Mouse (Mus musculus) forebrain, postnatal 0 days (tissue): ENCODE measurements around the gene Pdlim5. TPM values are rescaled to one million over a fixed set of nuclear protein-coding genes. Genes with fewer than 3 reads are reported as not detected.
A peak's percentile ranks its signal among the peaks of the same experiment; 100 is the strongest.
"Not testable (repeated sequence)": the region's sequence is repeated elsewhere in the genome, so short reads cannot be mapped to it uniquely, and the experiment has no call there.

Experiments
- ATAC-seq: fragments of 200-750 bp; cut with Nextera tagmentation; 2 replicates; pipeline ENCODE4 v1.8.0; 2017; ENCODE audit warnings: mild to moderate bottlenecking, moderate library complexity
- DNase-seq: peaks from one replicate; pipeline ENCODE4 v3.0.0-alpha.2; 2015
- H3K27ac ChIP-seq: fragments of 300-500 bp; sonication (generic); 2 replicates; pipeline ENCODE4 v1.5.1; 2014; ENCODE audit warnings: low read depth, mild to moderate bottlenecking, antibody characterized with exemption, low read length, moderate library complexity, mixed read lengths
- H3K27me3 ChIP-seq: fragments of 300-500 bp; sonication (generic); 2 replicates; pipeline ENCODE4 v1.6.1; 2014; ENCODE audit warnings: mild to moderate bottlenecking, low read length, mixed read lengths; ENCODE audit not compliant: insufficient read depth
- H3K36me3 ChIP-seq: fragments of 300-500 bp; sonication (generic); 2 replicates; pipeline ENCODE4 v1.6.1; 2014; ENCODE audit warnings: mild to moderate bottlenecking, moderate library complexity; ENCODE audit not compliant: insufficient read depth
- H3K4me1 ChIP-seq: fragments of 300-500 bp; sonication (generic); 2 replicates; pipeline ENCODE4 v1.6.1; 2014; ENCODE audit warnings: antibody characterized with exemption; ENCODE audit not compliant: insufficient read depth
- H3K4me2 ChIP-seq: fragments of 300-500 bp; sonication (generic); 2 replicates; pipeline ENCODE4 v1.6.1; 2014; ENCODE audit warnings: low read depth, mild to moderate bottlenecking, moderate library complexity
- H3K4me3 ChIP-seq: fragments of 300-500 bp; sonication (generic); 2 replicates; pipeline ENCODE4 v1.5.1; 2014; ENCODE audit warnings: low read depth, low read length, mixed read lengths
- H3K9ac ChIP-seq: fragments of 300-500 bp; sonication (generic); 2 replicates; pipeline ENCODE4 v1.6.1; 2014; ENCODE audit warnings: mild to moderate bottlenecking
- H3K9me3 ChIP-seq: fragments of 300-500 bp; sonication (generic); 2 replicates; pipeline ENCODE4 v1.6.1; 2016; ENCODE audit warnings: low read length
- CTCF ChIP-seq: sonication (generic); IDR thresholded peaks from 2 replicates; pipeline ENCODE4 v1.5.1; 2016; ENCODE audit warnings: antibody characterized with exemption, control low read depth, low read depth
- WGBS: fragments of 180-500 bp; shearing (Covaris S2); extraction: QIAGEN DNeasy Blood & Tissue Kit; methylation state at CpG from one replicate; pipeline ENCODE4 v1.1.7; 2014; 5-methylcytosine and 5-hydroxymethylcytosine counted together
- polyA plus RNA-seq: library from polyadenylated mRNA; unstranded; fragments of >200 nt; fragmentation: Nextera tagmentation; extraction: Ambion mirVana; gene quantifications from 2 replicates; pipeline ENCODE4 v1.2.1, GENCODE M21; 2015
- total RNA-seq: library from RNA; depleted of rRNA; stranded (reverse); fragments of >200 nt; gene quantifications from 2 replicates; pipeline ENCODE4 v1.2.3, GENCODE M21; 2014; rRNA removed

Gene Pdlim5
- total RNA-seq = 15.9 and 20.1 TPM in 2 replicates
- polyA plus RNA-seq = 7.4 and 12.2 TPM in 2 replicates

- Histone ChIP-seq H3K4me3 (peak within 1 kb of the TSS; percentile 76), H3K4me1 (peaks cover 5% of the 10 kb centered on the region; the same call in 1 of the 2 replicates)
- under 1% methylated on average over 35 of the region's 46 CpGs for WGBS
Measured at GRCm38 (mm10) chr3:142395520-142396193, at the start of gene Pdlim5. Gene Pdlim5 (minus strand): TSS chr3:142395696.

GRCm38 (mm10) chr3:142443710-142444043 is 48.2 kb upstream of the Pdlim5 start:
- no peaks in the 10 kb centered on the region for H3K27me3 ChIP-seq
- no peak overlapping the region for H3K27ac ChIP-seq
- DNase-seq = no peak
- H3K4me3 ChIP-seq = no peak overlapping the region
- H3K4me2 ChIP-seq = no peak overlapping the region
- no peak for TF ChIP-seq CTCF
- no peaks in the 10 kb centered on the region for H3K4me1 ChIP-seq
- no peaks in the 10 kb centered on the region for H3K9me3 ChIP-seq
- ATAC-seq = no peak
- WGBS = 35% methylated on average over 4 of the region's 4 CpGs
- no peaks in the 10 kb centered on the region for H3K36me3 ChIP-seq
- no peak overlapping the region for H3K9ac ChIP-seq

More at GRCm38 (mm10) chr3:142395520-142396193, at the start of gene Pdlim5:
- peak within 1 kb of the TSS; percentile 59 for H3K9ac ChIP-seq
- no peaks in the 10 kb centered on the region for H3K9me3 ChIP-seq
- no peaks in the 10 kb centered on the region for H3K36me3 ChIP-seq
- peak within 1 kb of the TSS; percentile 66 for H3K27ac ChIP-seq
- ATAC-seq (peak; percentile 96), DNase-seq (peak; percentile 81)
- no peaks in the 10 kb centered on the region for H3K27me3 ChIP-seq
- TF ChIP-seq CTCF = no peak
- H3K4me2 ChIP-seq = peak within 1 kb of the TSS; percentile 84

GRCm38 (mm10) chr3:142443006-142443709 is 47.7 kb upstream of the Pdlim5 start:
- Histone ChIP-seq H3K4me3 (no peak overlapping the region), H3K4me1 (no peaks in the 10 kb centered on the region), H3K4me2 (no peak overlapping the region), H3K9ac (no peak overlapping the region), H3K27ac (no peak overlapping the region), H3K9me3 (no peaks in the 10 kb centered on the region), H3K36me3 (no peaks in the 10 kb centered on the region), H3K27me3 (no peaks in the 10 kb centered on the region)
- 0 out of 2 replicates have a peak, but pooled peaks have one; percentile 20 for ATAC-seq
- peak; percentile 78 for TF ChIP-seq CTCF
- WGBS = 12% methylated on average over 12 of the region's 12 CpGs
- peak; percentile 80 for DNase-seq

GRCm38 (mm10) chr3:142442161-142442560 is 46.7 kb upstream of the Pdlim5 start:
- Histone ChIP-seq H3K4me1 (no peaks in the 10 kb centered on the region), H3K27ac (no peak overlapping the region), H3K36me3 (no peaks in the 10 kb centered on the region), H3K9ac (no peak overlapping the region), H3K9me3 (no peaks in the 10 kb centered on the region), H3K27me3 (no peaks in the 10 kb centered on the region), H3K4me2 (no peak overlapping the region), H3K4me3 (no peak overlapping the region)
- no peak for DNase-seq
- ATAC-seq = no peak
- no peak for TF ChIP-seq CTCF
- 90% methylated on average over 7 of the region's 7 CpGs for WGBS

- H3K9ac ChIP-seq = no peak overlapping the region
- no peak for TF ChIP-seq CTCF
- H3K4me3 ChIP-seq = no peak overlapping the region
- DNase-seq (no peak), ATAC-seq (no peak)
- H3K4me2 ChIP-seq = no peak overlapping the region
- WGBS = 74% methylated on average over 5 of the region's 5 CpGs
- H3K9me3 ChIP-seq = no peaks in the 10 kb centered on the region
- H3K27ac ChIP-seq = no peak overlapping the region
- H3K4me1 ChIP-seq = no peaks in the 10 kb centered on the region
- no peaks in the 10 kb centered on the region for H3K27me3 ChIP-seq
- H3K36me3 ChIP-seq = no peaks in the 10 kb centered on the region
Measured at GRCm38 (mm10) chr3:142441142-142441541, 45.6 kb upstream of the Pdlim5 start.

GRCm38 (mm10) chr3:142440191-142440590 is 44.7 kb upstream of the Pdlim5 start:
- Histone ChIP-seq H3K4me2 (no peak overlapping the region), H3K27ac (no peak overlapping the region), H3K36me3 (no peaks in the 10 kb centered on the region), H3K9me3 (no peaks in the 10 kb centered on the region), H3K9ac (no peak overlapping the region), H3K27me3 (no peaks in the 10 kb centered on the region), H3K4me3 (no peak overlapping the region), H3K4me1 (no peaks in the 10 kb centered on the region)
- no peak for ATAC-seq
- DNase-seq = no peak
- TF ChIP-seq CTCF = no peak
- 72% methylated on average over 4 of the region's 4 CpGs for WGBS

- TF ChIP-seq CTCF = no peak
- no peaks in the 10 kb centered on the region for H3K9me3 ChIP-seq
- no peak for ATAC-seq
Measured at GRCm38 (mm10) chr3:142439591-142440093, 44.1 kb upstream of the Pdlim5 start.

GRCm38 (mm10) chr3:142438630-142439029 is 43.1 kb upstream of the Pdlim5 start:
- not testable (repeated sequence) for H3K4me3 ChIP-seq, H3K27ac ChIP-seq, H3K9me3 ChIP-seq, DNase-seq, H3K4me2 ChIP-seq, ATAC-seq, H3K9ac ChIP-seq, H3K36me3 ChIP-seq, H3K4me1 ChIP-seq, H3K27me3 ChIP-seq
- WGBS = 94% methylated on average over 8 of the region's 8 CpGs

More at GRCm38 (mm10) chr3:142439591-142440093, 44.1 kb upstream of the Pdlim5 start:
- H3K27ac ChIP-seq = no peak overlapping the region
- no peak for DNase-seq
- H3K4me1 ChIP-seq = no peaks in the 10 kb centered on the region
- H3K36me3 ChIP-seq = no peaks in the 10 kb centered on the region
- H3K4me3 ChIP-seq = no peak overlapping the region
- H3K9ac ChIP-seq = no peak overlapping the region
- no peaks in the 10 kb centered on the region for H3K27me3 ChIP-seq
- H3K4me2 ChIP-seq = no peak overlapping the region
- WGBS = 62% methylated on average over 7 of the region's 7 CpGs
